ENCODE assay signal across 9 mouse cellular contexts in the genomic region with DNA sequence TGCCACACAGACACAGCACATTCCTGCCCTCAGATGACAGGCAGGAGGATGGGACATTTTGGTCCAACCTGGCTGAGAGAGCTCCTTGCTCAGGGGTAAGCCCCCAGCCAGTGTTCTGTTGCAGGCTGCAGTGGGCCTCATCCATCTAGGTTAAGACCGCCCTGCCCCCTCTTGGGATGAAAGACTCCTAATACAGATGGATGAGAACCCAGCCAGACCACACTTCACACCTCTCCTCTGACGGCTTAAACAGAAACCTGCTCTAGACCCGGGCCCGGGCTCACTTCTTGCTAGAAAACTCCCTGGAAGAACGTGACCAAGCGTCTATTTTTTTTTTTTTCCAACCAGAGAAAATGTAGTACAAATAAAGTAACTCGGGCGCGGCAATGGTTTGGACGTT. TPM values are rescaled to one million over a fixed set of nuclear protein-coding genes. Genes with fewer than 3 reads are reported as not detected.
DNase-seq lines count a peak whose midpoint lies in the region; ATAC-seq and TF ChIP-seq lines count a peak whose summit lies in the region.
"Had no signal": no experiment of that assay in that cellular context is flagged by ENCODE, and none has a peak within 500 bp of the region (broad histone marks: within the 10 kb centered on the region; RNA-seq: fewer than 3 reads in every experiment).

No protein-coding gene starts in this region.

- no peak for TF ChIP-seq EP300 in heart, postnatal 0 days (IDR thresholded peaks at IDR 0.05; ENCODE audit: low read depth)

- H3K4me3 ChIP-seq in heart, postnatal 0 days (ENCODE audit: low read depth, low read length): peak overlapping the region; percentile 74; the same call in 1 of the 2 replicates
- H3K4me3 ChIP-seq in embryonic facial prominence, embryonic 12.5 days: no peak overlapping the region
- H3K4me3 ChIP-seq in hindbrain, postnatal 0 days (ENCODE audit: low read length): peak overlapping the region; percentile 66
- peak overlapping the region; percentile 53; the same call in 1 of the 2 replicates for H3K4me3 ChIP-seq in neural tube, embryonic 12.5 days

- H3K36me3 ChIP-seq in heart, postnatal 0 days (replicated peaks; ENCODE audit: control insufficient read depth, insufficient read depth, low read length): no peaks in the 10 kb centered on the region
- no peaks in the 10 kb centered on the region for H3K36me3 ChIP-seq in embryonic facial prominence, embryonic 12.5 days
- H3K36me3 ChIP-seq in hindbrain, postnatal 0 days (ENCODE audit: insufficient read depth, low read length): no peaks in the 10 kb centered on the region
- no peaks in the 10 kb centered on the region for H3K36me3 ChIP-seq in neural tube, embryonic 12.5 days

- 15% methylated on average over 10 of the region's 10 CpGs for WGBS in heart, postnatal 0 days
- WGBS in embryonic facial prominence, embryonic 12.5 days: 3% methylated on average over 10 of the region's 10 CpGs
- 7% methylated on average over 10 of the region's 10 CpGs for WGBS in hindbrain, postnatal 0 days
- WGBS in neural tube, embryonic 12.5 days: 3% methylated on average over 10 of the region's 10 CpGs

- peaks cover 92% of the 10 kb centered on the region for H3K27me3 ChIP-seq in heart, postnatal 0 days (ENCODE audit: control insufficient read depth, insufficient read depth, low read length)
- peaks cover 87% of the 10 kb centered on the region for H3K27me3 ChIP-seq in embryonic facial prominence, embryonic 12.5 days
- peaks cover 5% of the 10 kb centered on the region; the same call in 1 of the 2 replicates for H3K27me3 ChIP-seq in hindbrain, postnatal 0 days (ENCODE audit: insufficient read depth, low read length)
- H3K27me3 ChIP-seq in neural tube, embryonic 12.5 days (replicated peaks): peaks cover 75% of the 10 kb centered on the region

- intact Hi-C loops in heart, postnatal 10 days (cut with DNase I): no loop called here

- TF ChIP-seq CTCF in heart, postnatal 0 days (IDR thresholded peaks at IDR 0.05; ENCODE audit: low read depth): no peak
- TF ChIP-seq CTCF in hindbrain, postnatal 0 days (IDR thresholded peaks at IDR 0.05; ENCODE audit: low read depth): no peak

- peaks cover 17% of the 10 kb centered on the region for H3K4me1 ChIP-seq in heart, postnatal 0 days (ENCODE audit: control insufficient read depth, insufficient read depth)
- peaks cover 24% of the 10 kb centered on the region for H3K4me1 ChIP-seq in embryonic facial prominence, embryonic 12.5 days
- peaks cover 33% of the 10 kb centered on the region for H3K4me1 ChIP-seq in hindbrain, postnatal 0 days (ENCODE audit: insufficient read depth, low read length)
- peaks cover 57% of the 10 kb centered on the region for H3K4me1 ChIP-seq in neural tube, embryonic 12.5 days

- no peak for DNase-seq in heart, postnatal 0 days (ENCODE audit: low spot score)
- DNase-seq in heart, postnatal 10 days: no peak
- DNase-seq in hindbrain, postnatal 0 days (ENCODE audit: low spot score): no peak
- DNase-seq in adrenal gland, postnatal 36 days: no peak
- DNase-seq in spleen, postnatal 4 days (ENCODE audit: low spot score in 2 of 2): no peak
- DNase-seq in gastrocnemius, postnatal 10 days: no peak
- DNase-seq: layer of hippocampus, adult 9-11 months had no signal

- H3K9me3 ChIP-seq in heart, postnatal 0 days (replicated peaks; ENCODE audit: control insufficient read depth, low read length): no peaks in the 10 kb centered on the region
- no peaks in the 10 kb centered on the region for H3K9me3 ChIP-seq in embryonic facial prominence, embryonic 12.5 days
- no peaks in the 10 kb centered on the region for H3K9me3 ChIP-seq in hindbrain, postnatal 0 days (ENCODE audit: low read length)
- no peaks in the 10 kb centered on the region for H3K9me3 ChIP-seq in neural tube, embryonic 12.5 days

- H3K27ac ChIP-seq in heart, postnatal 0 days (ENCODE audit: low read depth): no peak overlapping the region
- H3K27ac ChIP-seq in embryonic facial prominence, embryonic 12.5 days: no peak overlapping the region
- H3K27ac ChIP-seq in hindbrain, postnatal 0 days: no peak overlapping the region
- H3K27ac ChIP-seq in neural tube, embryonic 12.5 days: no peak overlapping the region

- no peak overlapping the region for H3K9ac ChIP-seq in heart, postnatal 0 days (replicated peaks; ENCODE audit: low read depth, low read length)
- H3K9ac ChIP-seq in embryonic facial prominence, embryonic 12.5 days: no peak overlapping the region
- H3K9ac ChIP-seq in hindbrain, postnatal 0 days (replicated peaks; ENCODE audit: low read length): no peak overlapping the region; the same call in 1 of the 2 replicates
- H3K9ac ChIP-seq in neural tube, embryonic 12.5 days: no peak overlapping the region; the same call in 1 of the 2 replicates

- no peak overlapping the region for H3K4me2 ChIP-seq in heart, postnatal 0 days (ENCODE audit: low read depth, low read length)
- peak overlapping the region; percentile 98 for H3K4me2 ChIP-seq in embryonic facial prominence, embryonic 12.5 days (replicated peaks)
- peak overlapping the region; percentile 100 for H3K4me2 ChIP-seq in hindbrain, postnatal 0 days (ENCODE audit: low read depth, low read length)
- H3K4me2 ChIP-seq in neural tube, embryonic 12.5 days (replicated peaks): peak overlapping the region; percentile 100

- no peak for ATAC-seq in heart, postnatal 0 days (ENCODE audit: insufficient read depth, low read depth)
- ATAC-seq in embryonic facial prominence, embryonic 12.5 days (ENCODE audit: insufficient number of reproducible peaks, insufficient read depth, low FRiP score, low TSS enrichment): no peak
- no peak for ATAC-seq in hindbrain, postnatal 0 days
- no peak for ATAC-seq in neural tube, embryonic 12.5 days (ENCODE audit: low FRiP score, low read depth)

RNA-seq across cellular contexts. Expression of a gene that starts 3.0 kb away (rescaled TPM):
- total RNA-seq in heart, postnatal 0 days (2014; rRNA removed; ENCODE audit: low replicate concordance): 0.73 TPM in 1 of 2 replicates, not detected in the other
- polyA plus RNA-seq in heart, postnatal 0 days (2015; fragmentation: Nextera tagmentation; extraction: Ambion mirVana): 0.12 and 0.29 TPM in 2 replicates
- 1 to 10 TPM; 3.0 to 3.4 TPM for total RNA-seq in heart, postnatal 10 days (2021)
- polyA plus RNA-seq in embryonic facial prominence, embryonic 12.5 days (2016; fragmentation: Nextera tagmentation; extraction: Ambion mirVana): 1.1 and 1.2 TPM in 2 replicates
- total RNA-seq in hindbrain, postnatal 0 days (2014; rRNA removed): 30.3 and 34.5 TPM in 2 replicates
- polyA plus RNA-seq in hindbrain, postnatal 0 days (2015; fragmentation: Nextera tagmentation; extraction: Ambion mirVana): 3.4 and 4.6 TPM in 2 replicates
- 2.0 and 2.4 TPM in 2 replicates for polyA plus RNA-seq in neural tube, embryonic 12.5 days (2016; fragmentation: Nextera tagmentation; extraction: Ambion mirVana)
- 10 to 100 TPM; 35.0 to 44.2 TPM for total RNA-seq in adrenal gland, postnatal 36 days (2021)
- 10 to 100 TPM; 19.5 to 23.9 TPM for total RNA-seq in gastrocnemius, postnatal 10 days (2021)
